Mouse (Mus musculus) liver, embryonic 12.5 days (tissue): Measurements from ENCODE around the gene Ndufs5. TPM values are rescaled to one million over a fixed set of nuclear protein-coding genes. Genes with fewer than 3 reads are reported as not detected.

Source experiments
- ATAC-seq: fragments of 200-750 bp; cut with Nextera tagmentation; 2 replicates; pipeline ENCODE4 v1.8.0; 2017; ENCODE audit warnings: moderate number of reproducible peaks, mild to moderate bottlenecking, moderate library complexity
- H3K27ac ChIP-seq: fragments of 300-500 bp; sonication (generic); 2 replicates; pipeline ENCODE4 v1.5.1; 2016; ENCODE audit warnings: mild to moderate bottlenecking
- H3K27me3 ChIP-seq: fragments of 300-500 bp; sonication (generic); replicated peaks from 2 replicates; pipeline ENCODE4 v1.6.1; 2016; ENCODE audit warnings: mild to moderate bottlenecking, moderate library complexity
- H3K36me3 ChIP-seq: fragments of 300-500 bp; sonication (generic); 2 replicates; pipeline ENCODE4 v1.6.1; 2016; ENCODE audit warnings: mild to moderate bottlenecking, moderate library complexity
- H3K4me1 ChIP-seq: fragments of 300-500 bp; sonication (generic); 2 replicates; pipeline ENCODE4 v1.6.1; 2016
- H3K4me2 ChIP-seq: fragments of 300-500 bp; sonication (generic); 2 replicates; pipeline ENCODE4 v1.6.1; 2016; ENCODE audit warnings: mild to moderate bottlenecking, moderate library complexity
- H3K4me3 ChIP-seq: fragments of 300-500 bp; sonication (generic); 2 replicates; pipeline ENCODE4 v1.5.1; 2016; ENCODE audit warnings: mild to moderate bottlenecking, moderate library complexity
- H3K9ac ChIP-seq: fragments of 300-500 bp; sonication (generic); 2 replicates; pipeline ENCODE4 v1.6.1; 2016; ENCODE audit warnings: mild to moderate bottlenecking, moderate library complexity
- H3K9me3 ChIP-seq: fragments of 300-500 bp; sonication (generic); replicated peaks from 2 replicates; pipeline ENCODE4 v1.6.1; 2016; ENCODE audit warnings: mild to moderate bottlenecking, moderate library complexity
- WGBS: fragments of 180-500 bp; shearing (Covaris S2); methylation state at CpG from one replicate; pipeline ENCODE4 v1.1.7; 2016; ENCODE audit not compliant: insufficient replicate concordance; 5-methylcytosine and 5-hydroxymethylcytosine counted together
- polyA plus RNA-seq: library from polyadenylated mRNA; unstranded; fragments of >200 nt; fragmentation: Nextera tagmentation; extraction: Ambion mirVana; gene quantifications from 2 replicates; pipeline ENCODE4 v1.2.1, GENCODE M21; 2016

Ndufs5 gene
- 224 and 227 TPM in 2 replicates for polyA plus RNA-seq

- peaks cover 17% of the 10 kb centered on the region for H3K4me1 ChIP-seq
- peak within 1 kb of the TSS; percentile 82 for H3K4me2 ChIP-seq
- no peaks in the 10 kb centered on the region for H3K27me3 ChIP-seq
- H3K36me3 ChIP-seq = peaks cover 23% of the 10 kb centered on the region
- peak within 1 kb of the TSS; percentile 89 for H3K9ac ChIP-seq
- H3K27ac ChIP-seq = peak within 1 kb of the TSS; percentile 90
- peak; percentile 99 for ATAC-seq
- H3K9me3 ChIP-seq = no peaks in the 10 kb centered on the region
- peak within 1 kb of the TSS; percentile 91 for H3K4me3 ChIP-seq
- under 1% methylated on average over 40 of the region's 40 CpGs for WGBS
Measured at GRCm38 (mm10) chr4:123717574-123718433, at the start of gene Ndufs5. Ndufs5 (minus strand) TSS chr4:123718202.

GRCm38 (mm10) chr4:123765071-123765470 lies 47.1 kb upstream of the Ndufs5 start:
- 62% methylated on average over 6 of the region's 6 CpGs for WGBS
- no peaks in the 10 kb centered on the region for H3K27me3 ChIP-seq
- ATAC-seq = no peak
- H3K4me1 ChIP-seq = no peaks in the 10 kb centered on the region
- no peak overlapping the region for H3K4me2 ChIP-seq
- H3K27ac ChIP-seq = no peak overlapping the region
- no peaks in the 10 kb centered on the region for H3K36me3 ChIP-seq
- H3K9me3 ChIP-seq = no peaks in the 10 kb centered on the region
- H3K9ac ChIP-seq = no peak overlapping the region
- no peak overlapping the region for H3K4me3 ChIP-seq

GRCm38 (mm10) chr4:123758306-123758705 lies 40.3 kb upstream of the Ndufs5 start:
- 54% methylated on average over 4 of the region's 4 CpGs for WGBS
- no peaks in the 10 kb centered on the region for H3K9me3 ChIP-seq
- H3K4me3 ChIP-seq = no peak overlapping the region
- H3K4me1 ChIP-seq = no peaks in the 10 kb centered on the region
- no peak overlapping the region for H3K27ac ChIP-seq
- no peak overlapping the region for H3K9ac ChIP-seq
- no peaks in the 10 kb centered on the region for H3K27me3 ChIP-seq
- ATAC-seq = no peak
- no peaks in the 10 kb centered on the region for H3K36me3 ChIP-seq
- H3K4me2 ChIP-seq = no peak overlapping the region

GRCm38 (mm10) chr4:123750707-123751312 lies 32.8 kb upstream of the Ndufs5 start:
- H3K27ac ChIP-seq = no peak overlapping the region
- H3K36me3 ChIP-seq = 0 out of 2 replicates have a peak, but pooled peaks cover 6% of the 10 kb centered on the region
- no peaks in the 10 kb centered on the region for H3K9me3 ChIP-seq
- H3K9ac ChIP-seq = peak overlapping the region; percentile 98
- peaks cover 27% of the 10 kb centered on the region for H3K4me1 ChIP-seq
- H3K27me3 ChIP-seq = no peaks in the 10 kb centered on the region; the same call in 1 of the 2 replicates
- ATAC-seq = no peak
- 2% methylated on average over 8 of the region's 8 CpGs for WGBS
- H3K4me2 ChIP-seq = peak overlapping the region; percentile 85
- H3K4me3 ChIP-seq = peak overlapping the region; percentile 100

GRCm38 (mm10) chr4:123750152-123750651 lies 32.2 kb upstream of the Ndufs5 start, which contains the start of gene Akirin1:
Akirin1 (minus strand) TSS chr4:123750345.
- under 1% methylated on average over 46 of the region's 46 CpGs for WGBS
- Histone ChIP-seq H3K9me3 (no peaks in the 10 kb centered on the region), H3K4me2 (peak within 1 kb of the TSS; percentile 85), H3K9ac (peak within 1 kb of the TSS; percentile 98), H3K36me3 (0 out of 2 replicates have a peak, but pooled peaks cover 6% of the 10 kb centered on the region), H3K27ac (peak within 1 kb of the TSS; percentile 90), H3K4me3 (peak within 1 kb of the TSS; percentile 100), H3K27me3 (no peaks in the 10 kb centered on the region; the same call in 1 of the 2 replicates), H3K4me1 (peaks cover 30% of the 10 kb centered on the region)
- ATAC-seq = peak; percentile 97

- peak overlapping the region; percentile 90 for H3K27ac ChIP-seq
Measured at GRCm38 (mm10) chr4:123749484-123750130, 31.6 kb upstream of the Ndufs5 start.

GRCm38 (mm10) chr4:123748726-123749415 lies 30.9 kb upstream of the Ndufs5 start:
- H3K27me3 ChIP-seq = no peaks in the 10 kb centered on the region; the same call in 1 of the 2 replicates
- H3K4me3 ChIP-seq = peak overlapping the region; percentile 100
- peak overlapping the region; percentile 98 for H3K9ac ChIP-seq
- H3K4me2 ChIP-seq = peak overlapping the region; percentile 85
- no peaks in the 10 kb centered on the region for H3K9me3 ChIP-seq
- WGBS = 6% methylated on average over 10 of the region's 10 CpGs
- peak overlapping the region; percentile 90 for H3K27ac ChIP-seq
- no peak for ATAC-seq
- peaks cover 30% of the 10 kb centered on the region for H3K4me1 ChIP-seq
- H3K36me3 ChIP-seq = 0 out of 2 replicates have a peak, but pooled peaks cover 6% of the 10 kb centered on the region

More at GRCm38 (mm10) chr4:123749484-123750130, 31.6 kb upstream of the Ndufs5 start:
- Histone ChIP-seq H3K4me3 (peak overlapping the region; percentile 100), H3K27me3 (no peaks in the 10 kb centered on the region; the same call in 1 of the 2 replicates), H3K9ac (peak overlapping the region; percentile 98), H3K4me1 (peaks cover 30% of the 10 kb centered on the region), H3K36me3 (0 out of 2 replicates have a peak, but pooled peaks cover 6% of the 10 kb centered on the region), H3K9me3 (no peaks in the 10 kb centered on the region), H3K4me2 (peak overlapping the region; percentile 85)
- peak; percentile 82 for ATAC-seq
- WGBS = under 1% methylated on average over 55 of the region's 55 CpGs

GRCm38 (mm10) chr4:123745221-123745775 lies 27.3 kb upstream of the Ndufs5 start:
- Histone ChIP-seq H3K9ac (no peak overlapping the region), H3K4me3 (no peak overlapping the region), H3K36me3 (peaks cover 37% of the 10 kb centered on the region), H3K27ac (no peak overlapping the region), H3K4me1 (peaks cover 27% of the 10 kb centered on the region), H3K27me3 (no peaks in the 10 kb centered on the region), H3K9me3 (no peaks in the 10 kb centered on the region), H3K4me2 (no peak overlapping the region)
- no peak for ATAC-seq
- WGBS = 87% methylated on average over 4 of the region's 4 CpGs

- no peak for ATAC-seq
- WGBS = 27% methylated on average over 1 of the region's 1 CpGs
- Histone ChIP-seq H3K36me3 (peaks cover 61% of the 10 kb centered on the region), H3K4me3 (no peak overlapping the region), H3K4me1 (0 out of 2 replicates have a peak, but pooled peaks cover 13% of the 10 kb centered on the region), H3K27ac (no peak overlapping the region), H3K27me3 (no peaks in the 10 kb centered on the region), H3K9ac (no peak overlapping the region), H3K4me2 (no peak overlapping the region), H3K9me3 (no peaks in the 10 kb centered on the region)
Measured at GRCm38 (mm10) chr4:123742891-123743290, 24.9 kb upstream of the Ndufs5 start.

GRCm38 (mm10) chr4:123738708-123739107 lies 20.7 kb upstream of the Ndufs5 start:
- no peak overlapping the region for H3K4me2 ChIP-seq
- H3K36me3 ChIP-seq = peaks cover 85% of the 10 kb centered on the region
- no peaks in the 10 kb centered on the region for H3K9me3 ChIP-seq
- H3K27me3 ChIP-seq = no peaks in the 10 kb centered on the region
- H3K4me3 ChIP-seq = no peak overlapping the region
- 0 out of 2 replicates have a peak, but pooled peaks cover 4% of the 10 kb centered on the region for H3K4me1 ChIP-seq
- 90% methylated on average over 4 of the region's 4 CpGs for WGBS
- ATAC-seq = no peak
- no peak overlapping the region for H3K9ac ChIP-seq
- H3K27ac ChIP-seq = no peak overlapping the region

- peaks cover 51% of the 10 kb centered on the region for H3K36me3 ChIP-seq
- H3K4me2 ChIP-seq = no peak overlapping the region
- H3K27ac ChIP-seq = no peak overlapping the region
- ATAC-seq = 0 out of 2 replicates have a peak, but pooled peaks have one; percentile 18
- no peaks in the 10 kb centered on the region for H3K9me3 ChIP-seq
- H3K27me3 ChIP-seq = no peaks in the 10 kb centered on the region
- no peak overlapping the region for H3K9ac ChIP-seq
- 84% methylated on average over 9 of the region's 9 CpGs for WGBS
- H3K4me3 ChIP-seq = no peak overlapping the region
- H3K4me1 ChIP-seq = no peaks in the 10 kb centered on the region
Measured at GRCm38 (mm10) chr4:123733532-123733931, 15.5 kb upstream of the Ndufs5 start.
